Mouse (Mus musculus) neural tube, embryonic 15.5 days (tissue): Measurements from ENCODE around the gene Lin54. TPM values are rescaled to one million over a fixed set of nuclear protein-coding genes. Genes with fewer than 3 reads are reported as not detected.

Source experiments
- ATAC-seq: fragments of 200-750 bp; cut with Nextera tagmentation; 2 replicates; pipeline ENCODE4 v1.8.0; 2017; ENCODE audit warnings: mild to moderate bottlenecking, moderate TSS enrichment, moderate library complexity; ENCODE audit not compliant: low FRiP score
- H3K27ac ChIP-seq: fragments of 300-500 bp; sonication (generic); replicated peaks from 2 replicates; pipeline ENCODE4 v1.5.1; 2015; ENCODE audit warnings: mild to moderate bottlenecking, inconsistent platforms
- H3K27me3 ChIP-seq: fragments of 300-500 bp; sonication (generic); replicated peaks from 2 replicates; pipeline ENCODE4 v1.6.1; 2015; ENCODE audit warnings: inconsistent platforms
- H3K36me3 ChIP-seq: fragments of 300-500 bp; sonication (generic); 2 replicates; pipeline ENCODE4 v1.6.1; 2015; ENCODE audit warnings: inconsistent platforms
- H3K4me1 ChIP-seq: fragments of 300-500 bp; sonication (generic); 2 replicates; pipeline ENCODE4 v1.6.1; 2015; ENCODE audit warnings: inconsistent platforms
- H3K4me2 ChIP-seq: fragments of 300-500 bp; sonication (generic); 2 replicates; pipeline ENCODE4 v1.6.1; 2015; ENCODE audit warnings: inconsistent platforms, mild to moderate bottlenecking, moderate library complexity
- H3K4me3 ChIP-seq: fragments of 300-500 bp; sonication (generic); replicated peaks from 2 replicates; pipeline ENCODE4 v1.5.1; 2015; ENCODE audit warnings: mild to moderate bottlenecking, inconsistent platforms
- H3K9ac ChIP-seq: fragments of 300-500 bp; sonication (generic); replicated peaks from 2 replicates; pipeline ENCODE4 v1.6.1; 2015; ENCODE audit warnings: mild to moderate bottlenecking, inconsistent platforms
- H3K9me3 ChIP-seq: fragments of 300-500 bp; sonication (generic); replicated peaks from 2 replicates; pipeline ENCODE4 v1.6.1; 2016; ENCODE audit warnings: inconsistent platforms
- WGBS: fragments of 180-500 bp; shearing (Covaris S2); methylation state at CpG from one replicate; pipeline ENCODE4 v1.1.7; 2015; ENCODE audit warnings: mixed read lengths; 5-methylcytosine and 5-hydroxymethylcytosine counted together
- microRNA-seq: library from miRNA; unstranded; fragments of <30 nt; microRNA quantifications from one replicate; pipeline ENCODE4, GENCODE M21; 2017
- polyA plus RNA-seq: library from polyadenylated mRNA; unstranded; fragments of >200 nt; fragmentation: Nextera tagmentation; extraction: Ambion mirVana; gene quantifications from 2 replicates; pipeline ENCODE4 v1.2.1, GENCODE M21; 2015

The Lin54 gene
- polyA plus RNA-seq, 1 experiment from 2014 or later: 6.0 TPM

DNA sequence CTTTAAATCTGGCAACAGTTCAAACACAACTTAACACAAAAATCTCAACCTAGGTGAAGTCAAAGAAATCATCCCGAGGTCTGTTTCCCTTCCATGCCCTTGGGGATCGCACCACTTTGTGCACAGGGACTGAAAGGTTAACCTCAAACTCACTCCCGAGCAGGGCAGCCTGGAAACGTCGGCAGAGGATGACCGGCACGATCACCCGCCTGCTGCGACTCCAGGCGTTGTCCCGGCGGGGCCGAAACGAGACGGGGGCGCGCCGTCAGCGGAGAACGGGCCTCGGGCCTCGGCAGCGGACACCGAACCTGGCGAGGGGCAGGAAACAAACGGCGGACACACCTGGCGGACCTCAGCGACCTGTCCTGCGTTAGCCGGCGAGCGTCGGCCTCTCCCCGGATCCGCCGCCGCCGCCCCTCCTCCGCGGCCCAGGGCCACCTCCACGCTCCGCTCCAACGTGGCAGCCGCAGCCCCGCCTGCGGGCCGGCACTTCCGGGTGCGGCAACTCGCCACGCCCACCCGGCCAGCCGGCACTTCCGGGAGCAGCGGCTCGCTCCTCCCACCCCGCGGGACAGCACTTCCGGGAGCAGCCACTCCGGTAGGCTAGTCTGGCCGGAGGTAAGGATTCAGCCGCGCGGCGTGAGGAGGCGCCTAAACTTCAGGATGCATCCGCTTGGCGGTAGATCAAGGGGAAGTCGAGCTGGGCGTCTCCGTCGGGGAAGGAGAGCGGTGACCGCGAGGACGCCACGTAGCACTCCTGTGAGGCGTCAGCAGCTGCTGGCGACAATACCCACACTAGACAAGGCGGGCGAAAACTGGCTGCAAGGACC lies 84.5 kb downstream of the Lin54 start, which contains the start of gene Sec31a:
Sec31a (minus strand) TSS at position 474 of the 830 bp plus-strand sequence.
- no peaks in the 10 kb centered on the region for H3K9me3 ChIP-seq
- H3K36me3 ChIP-seq: peaks cover 28% of the 10 kb centered on the region
- under 1% methylated on average over 79 of the region's 82 CpGs for WGBS
- peak within 1 kb of the TSS; percentile 64 for H3K4me2 ChIP-seq
- H3K9ac ChIP-seq: peak within 1 kb of the TSS; percentile 80
- peak within 1 kb of the TSS; percentile 96 for H3K4me3 ChIP-seq
- ATAC-seq: peak; percentile 97
- peak within 1 kb of the TSS; percentile 82 for H3K27ac ChIP-seq
- no peaks in the 10 kb centered on the region for H3K27me3 ChIP-seq
- peaks cover 37% of the 10 kb centered on the region for H3K4me1 ChIP-seq

DNA sequence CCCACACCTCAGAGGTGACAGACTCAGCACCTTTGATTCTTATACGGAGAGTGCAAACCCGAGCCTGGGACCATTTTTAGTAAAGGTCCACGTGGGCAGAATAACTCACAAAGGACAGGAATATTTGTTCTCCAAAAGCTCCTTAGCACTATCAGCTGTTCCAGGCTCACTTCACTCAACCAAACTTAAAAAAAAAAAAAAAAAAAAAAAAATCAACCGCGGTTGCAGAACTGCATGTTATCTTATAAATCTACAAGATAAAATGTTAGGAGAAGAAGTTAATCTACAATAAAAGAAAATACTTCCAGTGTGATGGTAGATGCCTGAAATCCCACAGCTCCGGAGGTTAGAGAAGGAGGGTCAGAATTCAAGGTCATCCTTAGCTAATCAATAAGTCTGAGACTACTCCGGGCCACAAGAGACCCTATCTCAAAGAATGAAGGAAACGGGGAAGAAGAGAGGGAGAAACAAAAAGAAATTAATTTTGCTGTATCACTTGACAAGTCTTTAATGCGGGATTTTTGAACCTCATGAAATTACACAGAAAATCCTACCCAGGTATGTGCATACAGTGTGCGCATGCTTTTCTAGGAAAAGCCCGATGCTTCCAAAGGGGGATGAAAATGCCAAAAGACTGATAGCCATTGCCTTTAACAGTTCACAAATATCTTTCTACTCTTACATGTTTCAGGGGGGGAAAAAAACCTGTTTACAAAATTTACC lies 85.8 kb downstream of the Lin54 start:
- peak overlapping the region; percentile 80; the same call in 1 of the 2 replicates for H3K9ac ChIP-seq
- H3K9me3 ChIP-seq: no peaks in the 10 kb centered on the region
- peaks cover 16% of the 10 kb centered on the region for H3K36me3 ChIP-seq
- no peaks in the 10 kb centered on the region for H3K27me3 ChIP-seq
- H3K4me3 ChIP-seq: peak overlapping the region; percentile 96
- H3K27ac ChIP-seq: no peak overlapping the region
- peak overlapping the region; percentile 64 for H3K4me2 ChIP-seq
- H3K4me1 ChIP-seq: peaks cover 37% of the 10 kb centered on the region
- ATAC-seq: no peak
- 78% methylated on average over 11 of the region's 11 CpGs for WGBS

DNA sequence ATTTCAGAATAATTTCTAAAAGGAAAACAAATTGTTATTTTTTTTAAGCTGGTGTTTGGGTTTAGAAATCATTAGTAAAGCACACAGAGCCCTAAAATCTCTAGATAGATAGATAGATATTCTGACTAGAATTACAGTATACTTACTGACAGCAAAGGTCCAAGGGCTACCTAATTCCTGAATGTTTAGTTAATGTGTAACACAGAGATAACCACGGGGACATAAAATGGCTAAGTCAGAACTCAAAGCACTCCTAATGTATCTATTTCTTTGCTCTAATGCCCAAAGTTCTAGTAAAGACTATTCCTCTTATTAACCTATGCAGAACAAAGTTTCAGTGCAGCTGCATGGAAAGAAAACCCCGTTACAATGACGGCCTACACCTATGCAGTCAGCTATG lies 87.6 kb downstream of the Lin54 start:
- no peak for ATAC-seq

DNA sequence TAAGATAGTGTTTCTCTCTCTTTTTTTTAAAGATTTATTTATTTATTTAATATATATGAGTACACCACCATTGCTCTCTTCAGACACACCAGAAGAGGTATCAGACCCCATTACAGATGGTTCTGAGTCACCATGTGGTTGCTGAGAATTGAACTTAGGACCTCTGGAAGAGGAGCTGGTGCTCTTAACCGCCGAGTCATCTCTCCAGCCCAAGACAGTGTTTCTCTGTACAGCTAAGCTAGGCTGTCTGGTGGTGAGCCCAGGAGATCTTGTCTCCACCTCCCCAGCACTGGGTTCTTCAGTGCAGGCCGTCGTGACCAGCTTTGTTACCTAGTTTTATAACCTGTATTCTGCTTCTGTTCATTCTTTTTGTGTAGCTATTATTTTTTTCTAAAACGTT lies 90.2 kb downstream of the Lin54 start:
- Histone ChIP-seq H3K4me2 (no peak overlapping the region), H3K9me3 (no peaks in the 10 kb centered on the region), H3K4me1 (peaks cover 23% of the 10 kb centered on the region), H3K9ac (no peak overlapping the region), H3K36me3 (peaks cover 17% of the 10 kb centered on the region), H3K4me3 (no peak overlapping the region), H3K27ac (no peak overlapping the region), H3K27me3 (no peaks in the 10 kb centered on the region)
- ATAC-seq: no peak
- WGBS: 93% methylated on average over 5 of the region's 5 CpGs

More for the DNA sequence above, 87.6 kb downstream of the Lin54 start:
- H3K4me1 ChIP-seq: peaks cover 35% of the 10 kb centered on the region
- H3K4me3 ChIP-seq: no peak overlapping the region
- WGBS: 84% methylated on average over 3 of the region's 3 CpGs
- H3K27ac ChIP-seq: no peak overlapping the region
- H3K36me3 ChIP-seq: 0 out of 2 replicates have a peak, but pooled peaks cover under 1% of the 10 kb centered on the region
- H3K9me3 ChIP-seq: no peaks in the 10 kb centered on the region
- no peak overlapping the region for H3K4me2 ChIP-seq
- H3K9ac ChIP-seq: no peak overlapping the region
- no peaks in the 10 kb centered on the region for H3K27me3 ChIP-seq

DNA sequence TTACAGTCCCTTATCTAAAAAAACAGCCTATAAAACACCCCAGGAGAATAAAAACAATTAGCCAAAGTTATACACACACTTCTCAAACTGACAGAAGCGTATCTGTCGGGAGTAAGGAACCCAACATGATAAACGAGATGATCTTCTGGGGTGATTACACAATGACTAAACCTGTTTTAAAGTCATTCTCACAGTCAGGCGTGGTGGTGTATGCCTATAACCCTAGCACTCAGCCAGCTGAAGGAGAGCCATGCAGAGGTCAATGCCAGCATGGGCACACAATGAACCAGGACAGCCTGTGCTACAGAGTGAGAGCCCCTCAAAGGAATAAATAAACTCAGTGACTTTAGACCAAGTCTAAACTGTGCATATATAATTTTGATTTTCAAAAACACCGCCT lies 92.0 kb downstream of the Lin54 start:
- Histone ChIP-seq H3K4me3 (no peak overlapping the region), H3K9me3 (no peaks in the 10 kb centered on the region), H3K4me1 (peaks cover 6% of the 10 kb centered on the region; the same call in 1 of the 2 replicates), H3K27me3 (no peaks in the 10 kb centered on the region), H3K9ac (no peak overlapping the region), H3K36me3 (peaks cover 30% of the 10 kb centered on the region), H3K4me2 (no peak overlapping the region), H3K27ac (no peak overlapping the region)
- WGBS: 75% methylated on average over 5 of the region's 5 CpGs
- no peak for ATAC-seq

DNA sequence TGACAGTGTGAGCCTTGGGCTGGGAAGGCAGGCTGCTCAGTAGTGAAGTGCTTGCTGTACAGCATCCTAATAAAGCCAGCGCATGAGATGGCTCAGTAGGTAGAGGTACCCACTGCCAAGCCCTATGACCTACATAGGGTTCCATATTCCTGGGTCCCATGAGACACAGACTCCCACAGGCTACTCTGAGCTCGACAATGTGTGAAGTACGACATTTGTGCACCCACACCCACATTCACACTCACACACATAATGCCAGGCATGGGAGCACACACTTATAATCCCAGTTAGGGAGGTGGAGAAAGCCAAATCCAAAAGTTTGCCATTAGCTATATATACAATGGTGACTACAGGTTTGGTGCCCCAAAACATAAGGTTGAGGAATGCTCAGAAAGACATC lies 103.7 kb downstream of the Lin54 start:
- WGBS: 96% methylated on average over 3 of the region's 3 CpGs
- no peak for ATAC-seq
- peaks cover 86% of the 10 kb centered on the region for H3K36me3 ChIP-seq

DNA sequence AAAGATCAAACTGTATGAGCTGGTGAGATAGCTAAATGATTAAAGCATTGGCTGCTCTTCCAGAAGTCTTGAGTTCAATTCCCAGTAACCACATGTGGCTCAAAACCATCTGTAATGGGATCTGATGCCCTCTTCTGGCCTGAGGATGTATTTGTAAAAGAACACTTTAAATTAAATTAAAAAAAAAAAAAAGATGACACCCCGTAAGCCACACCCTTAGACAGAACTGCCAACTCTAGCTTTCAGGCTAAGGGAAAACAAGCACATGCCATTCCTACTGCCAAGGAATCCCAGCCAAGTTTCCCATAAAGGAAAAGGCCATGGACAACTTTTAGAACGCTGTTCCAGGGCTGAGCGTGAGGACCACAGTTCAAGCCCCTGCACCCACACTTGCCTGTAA lies 106.8 kb downstream of the Lin54 start:
- 94% methylated on average over 3 of the region's 3 CpGs for WGBS
- no peak overlapping the region for H3K4me3 ChIP-seq

More for the DNA sequence above, 103.7 kb downstream of the Lin54 start:
- Histone ChIP-seq H3K27ac (no peak overlapping the region), H3K9me3 (no peaks in the 10 kb centered on the region), H3K9ac (no peak overlapping the region), H3K4me3 (no peak overlapping the region), H3K4me1 (no peaks in the 10 kb centered on the region), H3K4me2 (no peak overlapping the region), H3K27me3 (no peaks in the 10 kb centered on the region)

DNA sequence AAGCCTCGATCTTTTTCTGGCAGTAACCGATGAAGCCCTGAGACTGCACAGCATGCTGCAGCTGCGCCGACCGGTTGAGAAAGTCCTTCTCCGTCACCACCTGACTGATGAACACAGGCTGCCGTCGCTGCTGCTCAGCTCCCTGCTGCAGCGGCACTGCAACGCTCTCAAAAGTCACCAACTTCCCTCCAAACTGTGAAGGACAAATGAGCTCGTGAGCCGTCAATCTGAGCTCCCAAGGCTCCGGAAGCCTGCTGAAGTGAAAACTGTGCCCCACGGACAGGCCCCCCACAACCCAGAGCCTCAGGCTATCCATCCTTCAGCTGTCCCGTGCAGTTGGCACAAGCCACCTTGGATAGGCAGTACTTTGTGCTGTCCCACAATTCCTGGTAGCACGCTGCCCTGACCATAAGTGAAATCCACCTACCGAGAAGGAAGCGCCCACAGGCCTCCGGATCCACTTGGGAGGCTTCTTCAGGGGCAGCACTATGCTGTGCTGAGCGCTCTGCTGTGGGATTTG lies 107.9 kb downstream of the Lin54 start:
- no peaks in the 10 kb centered on the region for H3K27me3 ChIP-seq

More for the DNA sequence above, 106.8 kb downstream of the Lin54 start:
- Histone ChIP-seq H3K4me2 (no peak overlapping the region), H3K9me3 (no peaks in the 10 kb centered on the region), H3K27me3 (no peaks in the 10 kb centered on the region), H3K27ac (no peak overlapping the region), H3K4me1 (no peaks in the 10 kb centered on the region), H3K36me3 (peaks cover 90% of the 10 kb centered on the region), H3K9ac (no peak overlapping the region)
- ATAC-seq: no peak

More for the DNA sequence above, 107.9 kb downstream of the Lin54 start:
- WGBS: 92% methylated on average over 20 of the region's 20 CpGs
- Histone ChIP-seq H3K4me3 (no peak overlapping the region), H3K9ac (no peak overlapping the region), H3K4me1 (no peaks in the 10 kb centered on the region), H3K36me3 (peaks cover 87% of the 10 kb centered on the region), H3K27ac (no peak overlapping the region), H3K4me2 (no peak overlapping the region), H3K9me3 (no peaks in the 10 kb centered on the region)
- ATAC-seq: no peak

Small RNAs within 50 kb of the gene (microRNA-seq; reads per million reads assigned to microRNA genes)
- not detected for gene Gm23222

Other genes with a start within 250 kb of the Lin54 start
- gene Sec31a, start 84.4 kb downstream of the Lin54 start, polyA plus RNA-seq: 89.5 and 105 TPM in 2 replicates
- gene Cops4, start 17.7 kb upstream of the Lin54 start, polyA plus RNA-seq: 177 and 183 TPM in 2 replicates
- 0.78 and 73.0 TPM in 2 replicates for gene Plac8, start 71.6 kb upstream of the Lin54 start, polyA plus RNA-seq
- gene Coq2, start 174.5 kb upstream of the Lin54 start, polyA plus RNA-seq: 52.7 and 56.9 TPM in 2 replicates
- gene Hpse, start 219.1 kb upstream of the Lin54 start, polyA plus RNA-seq: 0.74 and 1.8 TPM in 2 replicates